Mouse (Mus musculus): ENCODE data around the gene Poldip3. TPM values are rescaled to one million over a fixed set of nuclear protein-coding genes. Genes with fewer than 3 reads are reported as not detected.

Poldip3 gene
- polyA plus RNA-seq, 1 experiment from 2014 or later: 137 TPM

GRCm38 (mm10) chr15:83161062-83161748 is 12.0 kb upstream of the Poldip3 start:
- H3K36me3 ChIP-seq: peaks cover 71% of the 10 kb centered on the region
- ATAC-seq (ENCODE audit: low read depth): no peak
- no peak overlapping the region for H3K9ac ChIP-seq
- H3K4me3 ChIP-seq: no peak overlapping the region
- H3K27ac ChIP-seq (replicated peaks): no peak overlapping the region
- peaks cover 5% of the 10 kb centered on the region; the same call in 1 of the 2 replicates for H3K4me1 ChIP-seq (replicated peaks)
- H3K27me3 ChIP-seq: no peaks in the 10 kb centered on the region
- 28% methylated on average over 10 of the region's 10 CpGs for WGBS
- no peak overlapping the region for H3K4me2 ChIP-seq
- no peaks in the 10 kb centered on the region for H3K9me3 ChIP-seq

GRCm38 (mm10) chr15:83160561-83160960 is 11.4 kb upstream of the Poldip3 start:
- Histone ChIP-seq H3K9me3 (no peaks in the 10 kb centered on the region), H3K9ac (no peak overlapping the region), H3K4me2 (no peak overlapping the region), H3K36me3 (peaks cover 73% of the 10 kb centered on the region), H3K27ac (replicated peaks) (no peak overlapping the region), H3K4me3 (no peak overlapping the region), H3K27me3 (no peaks in the 10 kb centered on the region), H3K4me1 (replicated peaks) (peaks cover 5% of the 10 kb centered on the region; the same call in 1 of the 2 replicates)
- ATAC-seq (ENCODE audit: low read depth): no peak
- whole genome bisulfite sequencing: 85% methylated on average over 4 of the region's 4 CpGs

- Histone ChIP-seq H3K27me3 (no peaks in the 10 kb centered on the region), H3K4me2 (no peak overlapping the region), H3K4me1 (replicated peaks) (peaks cover 5% of the 10 kb centered on the region; the same call in 1 of the 2 replicates), H3K27ac (replicated peaks) (no peak overlapping the region), H3K9me3 (no peaks in the 10 kb centered on the region), H3K36me3 (peaks cover 70% of the 10 kb centered on the region), H3K4me3 (no peak overlapping the region), H3K9ac (no peak overlapping the region)
- WGBS: 95% methylated on average over 9 of the region's 9 CpGs
- no peak for ATAC-seq (ENCODE audit: low read depth)
These were observed 10.6 kb upstream of the Poldip3 start for GRCm38 (mm10) chr15:83159823-83160222.

GRCm38 (mm10) chr15:83158587-83159160 is 9.5 kb upstream of the Poldip3 start:
- no peaks in the 10 kb centered on the region for H3K9me3 ChIP-seq
- H3K4me1 ChIP-seq (replicated peaks): peaks cover 5% of the 10 kb centered on the region; the same call in 1 of the 2 replicates
- no peaks in the 10 kb centered on the region for H3K27me3 ChIP-seq
- H3K4me3 ChIP-seq: no peak overlapping the region
- ATAC-seq (ENCODE audit: low read depth): no peak
- peaks cover 74% of the 10 kb centered on the region for H3K36me3 ChIP-seq
- 94% methylated on average over 7 of the region's 7 CpGs for WGBS
- H3K9ac ChIP-seq: no peak overlapping the region
- H3K4me2 ChIP-seq: no peak overlapping the region
- no peak overlapping the region for H3K27ac ChIP-seq (replicated peaks)

- Histone ChIP-seq H3K4me2 (no peak overlapping the region), H3K4me3 (no peak overlapping the region), H3K27me3 (no peaks in the 10 kb centered on the region), H3K27ac (replicated peaks) (no peak overlapping the region), H3K36me3 (peaks cover 80% of the 10 kb centered on the region), H3K9ac (no peak overlapping the region), H3K9me3 (no peaks in the 10 kb centered on the region), H3K4me1 (replicated peaks) (peaks cover 5% of the 10 kb centered on the region; the same call in 1 of the 2 replicates)
- no peak for ATAC-seq (ENCODE audit: low read depth)
- 93% methylated on average over 6 of the region's 6 CpGs for WGBS
These were observed 8.5 kb upstream of the Poldip3 start for GRCm38 (mm10) chr15:83157667-83158064.

- Histone ChIP-seq H3K27ac (replicated peaks) (no peak overlapping the region), H3K27me3 (no peaks in the 10 kb centered on the region), H3K9ac (no peak overlapping the region), H3K4me1 (replicated peaks) (peaks cover 5% of the 10 kb centered on the region; the same call in 1 of the 2 replicates), H3K9me3 (no peaks in the 10 kb centered on the region), H3K4me3 (no peak overlapping the region), H3K4me2 (no peak overlapping the region), H3K36me3 (peaks cover 74% of the 10 kb centered on the region)
- no peak for ATAC-seq (ENCODE audit: low read depth)
- WGBS: 76% methylated on average over 11 of the region's 11 CpGs
These were observed 7.9 kb upstream of the Poldip3 start for GRCm38 (mm10) chr15:83156929-83157666.

GRCm38 (mm10) chr15:83155672-83156419 is 6.7 kb upstream of the Poldip3 start:
- no peak overlapping the region for H3K9ac ChIP-seq
- peaks cover 65% of the 10 kb centered on the region for H3K36me3 ChIP-seq
- WGBS: 80% methylated on average over 6 of the region's 6 CpGs
- no peak overlapping the region for H3K4me2 ChIP-seq
- ATAC-seq (ENCODE audit: low read depth): no peak
- H3K4me1 ChIP-seq (replicated peaks): no peaks in the 10 kb centered on the region
- no peak overlapping the region for H3K27ac ChIP-seq (replicated peaks)
- no peaks in the 10 kb centered on the region for H3K27me3 ChIP-seq
- no peak overlapping the region for H3K4me3 ChIP-seq
- no peaks in the 10 kb centered on the region for H3K9me3 ChIP-seq

- Histone ChIP-seq H3K4me2 (no peak overlapping the region), H3K9me3 (no peaks in the 10 kb centered on the region), H3K27ac (replicated peaks) (no peak overlapping the region), H3K4me3 (no peak overlapping the region), H3K36me3 (peaks cover 49% of the 10 kb centered on the region), H3K9ac (no peak overlapping the region), H3K27me3 (no peaks in the 10 kb centered on the region), H3K4me1 (replicated peaks) (peaks cover 5% of the 10 kb centered on the region; the same call in 1 of the 2 replicates)
- no peak for ATAC-seq (ENCODE audit: low read depth)
- WGBS: 96% methylated on average over 7 of the region's 7 CpGs
These were observed 5.1 kb upstream of the Poldip3 start for GRCm38 (mm10) chr15:83154309-83154708.

- Histone ChIP-seq H3K4me3 (no peak overlapping the region), H3K9ac (no peak overlapping the region), H3K4me2 (no peak overlapping the region), H3K27me3 (no peaks in the 10 kb centered on the region), H3K9me3 (no peaks in the 10 kb centered on the region), H3K36me3 (peaks cover 32% of the 10 kb centered on the region), H3K27ac (replicated peaks) (peak overlapping the region; percentile 29; the same call in 1 of the 2 replicates), H3K4me1 (replicated peaks) (peaks cover 21% of the 10 kb centered on the region)
- WGBS: 89% methylated on average over 4 of the region's 4 CpGs
- no peak for ATAC-seq (ENCODE audit: low read depth)
These were observed 1.5 kb upstream of the Poldip3 start for GRCm38 (mm10) chr15:83150694-83151093.

GRCm38 (mm10) chr15:83150073-83150442 is 874 bp upstream of the Poldip3 start:
- no peaks in the 10 kb centered on the region for H3K9me3 ChIP-seq
- peak overlapping the region; percentile 58 for H3K4me2 ChIP-seq
- peaks cover 30% of the 10 kb centered on the region for H3K36me3 ChIP-seq
- no peaks in the 10 kb centered on the region for H3K27me3 ChIP-seq
- peak overlapping the region; percentile 98 for H3K27ac ChIP-seq (replicated peaks)
- peak overlapping the region; percentile 94 for H3K4me3 ChIP-seq
- ATAC-seq (ENCODE audit: low read depth): no peak
- H3K9ac ChIP-seq: peak overlapping the region; percentile 98
- H3K4me1 ChIP-seq (replicated peaks): peaks cover 21% of the 10 kb centered on the region
- 28% methylated on average over 3 of the region's 3 CpGs for WGBS

- WGBS: under 1% methylated on average over 36 of the region's 41 CpGs
- peaks cover 26% of the 10 kb centered on the region for H3K36me3 ChIP-seq
- H3K4me1 ChIP-seq (replicated peaks): peaks cover 21% of the 10 kb centered on the region
These were observed 386 bp downstream of the Poldip3 start for GRCm38 (mm10) chr15:83148801-83149195.

More at GRCm38 (mm10) chr15:83148801-83149195, 386 bp downstream of the Poldip3 start:
- H3K4me3 ChIP-seq: peak overlapping the region; percentile 94
- no peaks in the 10 kb centered on the region for H3K9me3 ChIP-seq
- no peaks in the 10 kb centered on the region for H3K27me3 ChIP-seq
- ATAC-seq (ENCODE audit: low read depth): peak; percentile 81
- H3K9ac ChIP-seq: peak overlapping the region; percentile 98
- H3K27ac ChIP-seq (replicated peaks): peak overlapping the region; percentile 98
- H3K4me2 ChIP-seq: peak overlapping the region; percentile 94

Data from neural tube, embryonic 13.5 days (tissue).